Mouse (Mus musculus) mouse embryonic stem cell (cell line): ENCODE measurements around the gene Polr1d.

Source experiments
- in situ Hi-C, 2 experiments: fragments of 300-500 bp; cut with MboI; formaldehyde crosslinking; loops; 1 replicate in 1 of 2; 3 replicates in 1 of 2; pipeline ENCODE4 v1.14.3; 2019 to 2020; ENCODE audit warnings: low sequenced_read_pairs in 2 of 2, low pct_unique_long_range_greater_than_20kb in 1 of 2, mixed read lengths in 1 of 2; ENCODE audit not compliant: unreplicated experiment in 1 of 2

Polr1d gene

GRCm38 (mm10) chr5:147053481-147053880 lies 23.4 kb upstream of the Polr1d start:
- in situ Hi-C loops: no loop called here

GRCm38 (mm10) chr5:147054328-147054727 lies 22.5 kb upstream of the Polr1d start:
- in situ Hi-C loops: no loop called here

GRCm38 (mm10) chr5:147054747-147055270 lies 22.0 kb upstream of the Polr1d start:
- in situ Hi-C loops: no loop called here

- in situ Hi-C loops: no loop called here
Measured at GRCm38 (mm10) chr5:147055572-147056245, 21.1 kb upstream of the Polr1d start.

GRCm38 (mm10) chr5:147056712-147057290 lies 20.0 kb upstream of the Polr1d start:
- in situ Hi-C loops: no loop called here

- in situ Hi-C loops: no loop called here
Measured at GRCm38 (mm10) chr5:147057626-147058414, 19.0 kb upstream of the Polr1d start.

GRCm38 (mm10) chr5:147058661-147059060 lies 18.2 kb upstream of the Polr1d start:
- in situ Hi-C loops: no loop called here

GRCm38 (mm10) chr5:147059319-147059718 lies 17.5 kb upstream of the Polr1d start:
- in situ Hi-C loops: no loop called here

GRCm38 (mm10) chr5:147060024-147060423 lies 16.8 kb upstream of the Polr1d start:
- in situ Hi-C loops: no loop called here

- in situ Hi-C loops: no loop called here
Measured at GRCm38 (mm10) chr5:147063215-147063661, 13.6 kb upstream of the Polr1d start.

- in situ Hi-C loops: no loop called here
Measured at GRCm38 (mm10) chr5:147066129-147066528, 10.7 kb upstream of the Polr1d start.

- in situ Hi-C loops: no loop called here
Measured at GRCm38 (mm10) chr5:147066965-147067364, 9.9 kb upstream of the Polr1d start.

- in situ Hi-C loops: no loop called here
Measured at GRCm38 (mm10) chr5:147068876-147069275, 8.0 kb upstream of the Polr1d start.

- in situ Hi-C loops: no loop called here
Measured at GRCm38 (mm10) chr5:147070791-147071516, 5.9 kb upstream of the Polr1d start.

GRCm38 (mm10) chr5:147071886-147072285 lies 5.0 kb upstream of the Polr1d start:
- in situ Hi-C loops: no loop called here

- in situ Hi-C loops: no loop called here
Measured at GRCm38 (mm10) chr5:147073805-147074204, 3.0 kb upstream of the Polr1d start.

- in situ Hi-C loops: no loop called here
Measured at GRCm38 (mm10) chr5:147075103-147076025, 1.5 kb upstream of the Polr1d start.
